Mouse (Mus musculus) forebrain, postnatal 0 days (tissue): Measurements from ENCODE around the gene Stx19. TPM values are rescaled to one million over a fixed set of nuclear protein-coding genes. Genes with fewer than 3 reads are reported as not detected.

ENCODE experiments used
- ATAC-seq: fragments of 200-750 bp; cut with Nextera tagmentation; 2 replicates; pipeline ENCODE4 v1.8.0; 2017; ENCODE audit warnings: mild to moderate bottlenecking, moderate library complexity
- DNase-seq: peaks from one replicate; pipeline ENCODE4 v3.0.0-alpha.2; 2015
- H3K27ac ChIP-seq: fragments of 300-500 bp; sonication (generic); 2 replicates; pipeline ENCODE4 v1.5.1; 2014; ENCODE audit warnings: low read depth, mild to moderate bottlenecking, antibody characterized with exemption, low read length, moderate library complexity, mixed read lengths
- H3K27me3 ChIP-seq: fragments of 300-500 bp; sonication (generic); 2 replicates; pipeline ENCODE4 v1.6.1; 2014; ENCODE audit warnings: mild to moderate bottlenecking, low read length, mixed read lengths; ENCODE audit not compliant: insufficient read depth
- H3K36me3 ChIP-seq: fragments of 300-500 bp; sonication (generic); 2 replicates; pipeline ENCODE4 v1.6.1; 2014; ENCODE audit warnings: mild to moderate bottlenecking, moderate library complexity; ENCODE audit not compliant: insufficient read depth
- H3K4me1 ChIP-seq: fragments of 300-500 bp; sonication (generic); 2 replicates; pipeline ENCODE4 v1.6.1; 2014; ENCODE audit warnings: antibody characterized with exemption; ENCODE audit not compliant: insufficient read depth
- H3K4me2 ChIP-seq: fragments of 300-500 bp; sonication (generic); 2 replicates; pipeline ENCODE4 v1.6.1; 2014; ENCODE audit warnings: low read depth, mild to moderate bottlenecking, moderate library complexity
- H3K4me3 ChIP-seq: fragments of 300-500 bp; sonication (generic); 2 replicates; pipeline ENCODE4 v1.5.1; 2014; ENCODE audit warnings: low read depth, low read length, mixed read lengths
- H3K9ac ChIP-seq: fragments of 300-500 bp; sonication (generic); 2 replicates; pipeline ENCODE4 v1.6.1; 2014; ENCODE audit warnings: mild to moderate bottlenecking
- H3K9me3 ChIP-seq: fragments of 300-500 bp; sonication (generic); 2 replicates; pipeline ENCODE4 v1.6.1; 2016; ENCODE audit warnings: low read length
- CTCF ChIP-seq: sonication (generic); IDR thresholded peaks from 2 replicates; pipeline ENCODE4 v1.5.1; 2016; ENCODE audit warnings: antibody characterized with exemption, control low read depth, low read depth
- WGBS: fragments of 180-500 bp; shearing (Covaris S2); extraction: QIAGEN DNeasy Blood & Tissue Kit; methylation state at CpG from one replicate; pipeline ENCODE4 v1.1.7; 2014; 5-methylcytosine and 5-hydroxymethylcytosine counted together
- polyA plus RNA-seq: library from polyadenylated mRNA; unstranded; fragments of >200 nt; fragmentation: Nextera tagmentation; extraction: Ambion mirVana; gene quantifications from 2 replicates; pipeline ENCODE4 v1.2.1, GENCODE M21; 2015
- total RNA-seq: library from RNA; depleted of rRNA; stranded (reverse); fragments of >200 nt; gene quantifications from 2 replicates; pipeline ENCODE4 v1.2.3, GENCODE M21; 2014; rRNA removed

Gene Stx19
- total RNA-seq (0.14 TPM in 1 of 2 replicates, not detected in the other), polyA plus RNA-seq (0.08 TPM in 1 of 2 replicates, not detected in the other)

GRCm38 (mm10) chr16:62814491-62814890, at the start of gene Stx19:
Gene Stx19, plus strand, starts transcription at chr16:62814676.
- Histone ChIP-seq H3K36me3 (no peaks in the 10 kb centered on the region), H3K4me2 (no peak within 1 kb of the TSS), H3K9me3 (no peaks in the 10 kb centered on the region), H3K4me3 (no peak within 1 kb of the TSS), H3K27me3 (no peaks in the 10 kb centered on the region), H3K27ac (no peak within 1 kb of the TSS), H3K9ac (no peak within 1 kb of the TSS), H3K4me1 (no peaks in the 10 kb centered on the region)
- WGBS: 91% methylated on average over 5 of the region's 5 CpGs
- DNase-seq (no peak), ATAC-seq (no peak)
- no peak for TF ChIP-seq CTCF

GRCm38 (mm10) chr16:62773462-62773861, 41.0 kb upstream of the Stx19 start:
- DNase-seq (peak; percentile 4), ATAC-seq (no peak)
- Histone ChIP-seq H3K4me2 (no peak overlapping the region), H3K9me3 (no peaks in the 10 kb centered on the region), H3K9ac (no peak overlapping the region), H3K4me3 (no peak overlapping the region), H3K27me3 (no peaks in the 10 kb centered on the region), H3K36me3 (no peaks in the 10 kb centered on the region), H3K27ac (no peak overlapping the region), H3K4me1 (no peaks in the 10 kb centered on the region)
- WGBS: 80% methylated on average over 4 of the region's 4 CpGs
- peak; percentile 37; the same call in 1 of the 2 replicates for TF ChIP-seq CTCF

GRCm38 (mm10) chr16:62776034-62776433, 38.4 kb upstream of the Stx19 start:
- ATAC-seq (no peak), DNase-seq (no peak)
- Histone ChIP-seq H3K27ac (no peak overlapping the region), H3K9me3 (no peaks in the 10 kb centered on the region), H3K4me1 (no peaks in the 10 kb centered on the region), H3K4me2 (no peak overlapping the region), H3K4me3 (no peak overlapping the region), H3K36me3 (no peaks in the 10 kb centered on the region), H3K9ac (no peak overlapping the region), H3K27me3 (no peaks in the 10 kb centered on the region)
- no peak for TF ChIP-seq CTCF
- 93% methylated on average over 11 of the region's 11 CpGs for WGBS

GRCm38 (mm10) chr16:62778282-62778681, 36.2 kb upstream of the Stx19 start:
- H3K4me3 ChIP-seq: no peak overlapping the region
- 82% methylated on average over 10 of the region's 10 CpGs for WGBS
- no peaks in the 10 kb centered on the region for H3K4me1 ChIP-seq
- DNase-seq (no peak), ATAC-seq (no peak)
- H3K27ac ChIP-seq: no peak overlapping the region
- no peak overlapping the region for H3K9ac ChIP-seq
- H3K9me3 ChIP-seq: no peaks in the 10 kb centered on the region
- H3K4me2 ChIP-seq: no peak overlapping the region
- H3K36me3 ChIP-seq: no peaks in the 10 kb centered on the region
- H3K27me3 ChIP-seq: no peaks in the 10 kb centered on the region
- TF ChIP-seq CTCF: no peak

- peak; percentile 35 for TF ChIP-seq CTCF
- Histone ChIP-seq H3K4me1 (peaks cover 11% of the 10 kb centered on the region; the same call in 1 of the 2 replicates), H3K36me3 (no peaks in the 10 kb centered on the region), H3K27ac (no peak overlapping the region), H3K27me3 (no peaks in the 10 kb centered on the region), H3K9me3 (no peaks in the 10 kb centered on the region), H3K9ac (no peak overlapping the region), H3K4me2 (no peak overlapping the region), H3K4me3 (no peak overlapping the region)
- no peak for ATAC-seq
- whole genome bisulfite sequencing: 63% methylated on average over 5 of the region's 5 CpGs
- no peak for DNase-seq
Observed at GRCm38 (mm10) chr16:62782229-62782628, 32.2 kb upstream of the Stx19 start.

- Histone ChIP-seq H3K36me3 (no peaks in the 10 kb centered on the region), H3K4me3 (peak within 1 kb of the TSS; percentile 87), H3K27me3 (no peaks in the 10 kb centered on the region), H3K27ac (peak within 1 kb of the TSS; percentile 88), H3K9me3 (no peaks in the 10 kb centered on the region), H3K9ac (peak within 1 kb of the TSS; percentile 76), H3K4me2 (peak within 1 kb of the TSS; percentile 66), H3K4me1 (peaks cover 11% of the 10 kb centered on the region; the same call in 1 of the 2 replicates)
- peak; percentile 98 for ATAC-seq
- WGBS: 2% methylated on average over 41 of the region's 41 CpGs
- TF ChIP-seq CTCF: no peak; the same call in 1 of the 2 replicates
- DNase-seq: peak; percentile 97
Observed at GRCm38 (mm10) chr16:62786621-62787331, 27.7 kb upstream of the Stx19 start, which contains the start of gene Nsun3. Gene Nsun3, minus strand, starts transcription at chr16:62786818.

- Histone ChIP-seq H3K27me3 (no peaks in the 10 kb centered on the region), H3K9ac (no peak overlapping the region), H3K4me1 (no peaks in the 10 kb centered on the region), H3K4me3 (no peak overlapping the region), H3K9me3 (no peaks in the 10 kb centered on the region), H3K36me3 (peaks cover 14% of the 10 kb centered on the region), H3K27ac (no peak overlapping the region), H3K4me2 (no peak overlapping the region)
- 86% methylated on average over 1 of the region's 1 CpGs for WGBS
- no peak for TF ChIP-seq CTCF
- ATAC-seq (no peak), DNase-seq (no peak)
Observed at GRCm38 (mm10) chr16:62796608-62797007, 17.9 kb upstream of the Stx19 start.
